Mouse (Mus musculus) midbrain, postnatal 0 days (tissue): ENCODE data around the gene Nkx2-2. TPM values are rescaled to one million over a fixed set of nuclear protein-coding genes. Genes with fewer than 3 reads are reported as not detected.

Experiments used
- ATAC-seq: fragments of 200-750 bp; cut with Nextera tagmentation; 2 replicates; pipeline ENCODE4 v1.8.0; 2017; ENCODE audit warnings: moderate number of reproducible peaks, mild to moderate bottlenecking, moderate TSS enrichment, moderate library complexity; ENCODE audit not compliant: low FRiP score
- DNase-seq: peaks from one replicate; pipeline ENCODE4 v3.0.0-alpha.2; 2015; ENCODE audit warnings: low spot score
- H3K27ac ChIP-seq: fragments of 300-500 bp; sonication (generic); 2 replicates; pipeline ENCODE4 v1.5.1; 2014; ENCODE audit warnings: low read depth, mild to moderate bottlenecking, low read length, mixed read lengths
- H3K27me3 ChIP-seq: fragments of 300-500 bp; sonication (generic); 2 replicates; pipeline ENCODE4 v1.6.1; 2014; ENCODE audit warnings: low read length, control low read depth, mixed read lengths; ENCODE audit not compliant: insufficient read depth
- H3K36me3 ChIP-seq: fragments of 300-500 bp; sonication (generic); 2 replicates; pipeline ENCODE4 v1.6.1; 2014; ENCODE audit warnings: low read length, control low read depth, mixed read lengths; ENCODE audit not compliant: insufficient read depth
- H3K4me1 ChIP-seq: fragments of 300-500 bp; sonication (generic); 2 replicates; pipeline ENCODE4 v1.6.1; 2014; ENCODE audit warnings: mild to moderate bottlenecking, control low read depth, antibody characterized with exemption, low read length, mixed read lengths; ENCODE audit not compliant: insufficient read depth
- H3K4me2 ChIP-seq: fragments of 300-500 bp; sonication (generic); 2 replicates; pipeline ENCODE4 v1.6.1; 2014; ENCODE audit warnings: low read depth, mild to moderate bottlenecking, low read length, mixed read lengths; ENCODE audit not compliant: poor library complexity, severe bottlenecking
- H3K4me3 ChIP-seq: fragments of 300-500 bp; sonication (generic); 2 replicates; pipeline ENCODE4 v1.5.1; 2014; ENCODE audit warnings: low read depth, mild to moderate bottlenecking, low read length, moderate library complexity
- H3K9ac ChIP-seq: fragments of 300-500 bp; sonication (generic); replicated peaks from 2 replicates; pipeline ENCODE4 v1.6.1; 2014; ENCODE audit warnings: mild to moderate bottlenecking, low read length, moderate library complexity, mixed read lengths; ENCODE audit not compliant: poor library complexity, severe bottlenecking
- H3K9me3 ChIP-seq: fragments of 300-500 bp; sonication (generic); 2 replicates; pipeline ENCODE4 v1.6.1; 2016; ENCODE audit warnings: low read length, control low read depth
- CTCF ChIP-seq: IDR thresholded peaks from 2 replicates; pipeline ENCODE4 v1.5.1; 2016; ENCODE audit warnings: antibody characterized with exemption, mild to moderate bottlenecking
- WGBS: fragments of 180-500 bp; shearing (Covaris S2); extraction: QIAGEN DNeasy Blood & Tissue Kit; methylation state at CpG from one replicate; pipeline ENCODE4 v1.1.7; 2014; 5-methylcytosine and 5-hydroxymethylcytosine counted together
- polyA plus RNA-seq: library from polyadenylated mRNA; unstranded; fragments of >200 nt; fragmentation: Nextera tagmentation; extraction: Ambion mirVana; gene quantifications from 2 replicates; pipeline ENCODE4 v1.2.1, GENCODE M21; 2015
- total RNA-seq: library from RNA; depleted of rRNA; stranded (reverse); fragments of >200 nt; gene quantifications from 2 replicates; pipeline ENCODE4 v1.2.3, GENCODE M21; 2014; rRNA removed

The Nkx2-2 gene
- total and polyA plus RNA-seq, 2 experiments from 2014 or later, result 12.9 to 25.8 TPM

DNA sequence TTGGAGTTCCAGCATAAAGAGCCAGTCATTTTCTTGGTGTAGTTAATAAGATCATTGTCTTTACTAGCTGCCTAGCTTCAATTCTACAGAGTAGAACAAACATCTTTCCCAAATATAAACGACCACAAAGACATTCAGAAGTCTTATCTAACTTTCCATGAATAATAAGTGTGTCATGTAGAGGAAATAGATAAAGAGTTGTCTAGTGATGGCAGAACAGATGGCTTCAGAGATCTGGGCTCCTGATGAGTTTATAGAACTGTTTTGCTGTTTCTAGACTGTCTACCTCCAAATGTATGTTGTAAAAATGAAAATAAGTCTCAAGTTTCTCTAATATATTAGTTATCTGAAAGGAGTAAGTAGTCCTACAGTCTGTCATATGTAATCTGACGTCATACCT is 41.5 kb downstream of the Nkx2-2 start:
- WGBS, result 65% methylated on average over 2 of the region's 2 CpGs
- ATAC-seq (no peak), DNase-seq (no peak)
- TF ChIP-seq CTCF, result no peak
- Histone ChIP-seq H3K9me3 (no peaks in the 10 kb centered on the region), H3K4me3 (no peak overlapping the region), H3K27ac (no peak overlapping the region), H3K4me2 (no peak overlapping the region), H3K4me1 (no peaks in the 10 kb centered on the region), H3K36me3 (no peaks in the 10 kb centered on the region), H3K9ac (no peak overlapping the region), H3K27me3 (no peaks in the 10 kb centered on the region)

Other genes with a start within 250 kb of the Nkx2-2 start
- 55.6 and 63.2 TPM in 2 replicates for gene Xrn2, start 181.2 kb downstream of the Nkx2-2 start, total RNA-seq
- 61.5 and 67.0 TPM in 2 replicates for gene Xrn2, start 181.2 kb downstream of the Nkx2-2 start, polyA plus RNA-seq
- 1.2 and 1.5 TPM in 2 replicates for gene Nkx2-4, start 108.8 kb downstream of the Nkx2-2 start, total RNA-seq
- gene Nkx2-4, start 108.8 kb downstream of the Nkx2-2 start, polyA plus RNA-seq, result 3.1 and 5.5 TPM in 2 replicates
- 0.49 TPM in 1 of 2 replicates, not detected in the other for gene Pax1, start 167.7 kb upstream of the Nkx2-2 start, total RNA-seq
- gene Pax1, start 167.7 kb upstream of the Nkx2-2 start, polyA plus RNA-seq, result not detected in 2 replicates